Mouse (Mus musculus) neural tube, embryonic 12.5 days (tissue): Measurements from ENCODE around the gene Dthd1. TPM values are rescaled to one million over a fixed set of nuclear protein-coding genes. Genes with fewer than 3 reads are reported as not detected.
A peak's percentile ranks its signal among the peaks of the same experiment; 100 is the strongest.

Source experiments
- ATAC-seq: fragments of 200-750 bp; cut with Nextera tagmentation; 2 replicates; pipeline ENCODE4 v1.8.0; 2017; ENCODE audit warnings: low read depth, mild to moderate bottlenecking, moderate TSS enrichment, moderate library complexity; ENCODE audit not compliant: low FRiP score
- H3K27ac ChIP-seq: fragments of 300-500 bp; sonication (generic); 2 replicates; pipeline ENCODE4 v1.5.1; 2016
- H3K27me3 ChIP-seq: fragments of 300-500 bp; sonication (generic); replicated peaks from 2 replicates; pipeline ENCODE4 v1.6.1; 2016; ENCODE audit warnings: mild to moderate bottlenecking
- H3K36me3 ChIP-seq: fragments of 300-500 bp; sonication (generic); 2 replicates; pipeline ENCODE4 v1.6.1; 2016; ENCODE audit warnings: mild to moderate bottlenecking
- H3K4me1 ChIP-seq: fragments of 300-500 bp; sonication (generic); 2 replicates; pipeline ENCODE4 v1.6.1; 2016
- H3K4me2 ChIP-seq: fragments of 300-500 bp; sonication (generic); replicated peaks from 2 replicates; pipeline ENCODE4 v1.6.1; 2016; ENCODE audit warnings: mild to moderate bottlenecking
- H3K4me3 ChIP-seq: fragments of 300-500 bp; sonication (generic); 2 replicates; pipeline ENCODE4 v1.5.1; 2016
- H3K9ac ChIP-seq: fragments of 300-500 bp; sonication (generic); 2 replicates; pipeline ENCODE4 v1.6.1; 2016; ENCODE audit warnings: mild to moderate bottlenecking
- H3K9me3 ChIP-seq: fragments of 300-500 bp; sonication (generic); 2 replicates; pipeline ENCODE4 v1.6.1; 2016; ENCODE audit warnings: mild to moderate bottlenecking
- WGBS: fragments of 180-500 bp; shearing (Covaris S2); methylation state at CpG from one replicate; pipeline ENCODE4 v1.1.7; 2016; 5-methylcytosine and 5-hydroxymethylcytosine counted together
- polyA plus RNA-seq: library from polyadenylated mRNA; unstranded; fragments of >200 nt; fragmentation: Nextera tagmentation; extraction: Ambion mirVana; gene quantifications from 2 replicates; pipeline ENCODE4 v1.2.1, GENCODE M21; 2016

Dthd1 gene
- polyA plus RNA-seq = not detected in 2 replicates

DNA sequence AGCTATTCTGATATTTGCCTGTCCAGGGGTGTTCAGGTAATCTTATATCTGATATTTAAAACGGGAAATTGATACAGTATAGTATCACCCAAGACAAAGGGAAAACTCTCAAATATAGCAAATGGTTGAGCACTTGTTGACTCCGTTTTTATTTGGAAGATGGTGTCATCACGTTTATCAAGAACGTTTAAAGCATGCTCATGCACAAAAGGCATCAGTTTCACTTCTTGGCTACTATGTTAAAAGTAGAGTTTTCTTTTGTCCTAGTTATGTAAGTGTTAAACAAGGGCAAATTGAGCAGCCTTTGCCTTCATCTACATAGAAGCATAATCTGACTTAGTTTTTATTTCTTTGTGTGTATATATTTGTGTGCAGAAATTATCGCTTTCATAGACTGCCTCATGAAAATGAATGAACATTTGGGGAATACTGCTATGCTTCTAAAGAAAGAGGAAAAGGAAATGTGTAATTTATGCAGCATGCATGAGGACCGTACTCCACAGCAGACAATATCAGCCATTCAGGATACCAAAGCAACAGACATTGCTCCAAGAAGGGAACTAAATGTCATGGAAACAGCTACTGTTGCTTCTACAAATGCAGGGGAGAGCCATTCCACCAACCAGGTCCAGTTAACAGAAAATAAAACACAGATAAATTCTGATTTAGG lies at the start of gene Dthd1:
Gene Dthd1 (plus strand): TSS at position 422 of the 670 bp plus-strand sequence.
- H3K9ac ChIP-seq = no peak within 1 kb of the TSS
- ATAC-seq = peak; percentile 82
- 69% methylated on average over 6 of the region's 6 CpGs for WGBS
- no peaks in the 10 kb centered on the region for H3K4me1 ChIP-seq
- no peaks in the 10 kb centered on the region; the same call in 1 of the 2 replicates for H3K9me3 ChIP-seq
- H3K27me3 ChIP-seq = no peaks in the 10 kb centered on the region
- no peak within 1 kb of the TSS for H3K27ac ChIP-seq
- H3K4me3 ChIP-seq = no peak within 1 kb of the TSS
- no peaks in the 10 kb centered on the region for H3K36me3 ChIP-seq
- no peak within 1 kb of the TSS for H3K4me2 ChIP-seq

DNA sequence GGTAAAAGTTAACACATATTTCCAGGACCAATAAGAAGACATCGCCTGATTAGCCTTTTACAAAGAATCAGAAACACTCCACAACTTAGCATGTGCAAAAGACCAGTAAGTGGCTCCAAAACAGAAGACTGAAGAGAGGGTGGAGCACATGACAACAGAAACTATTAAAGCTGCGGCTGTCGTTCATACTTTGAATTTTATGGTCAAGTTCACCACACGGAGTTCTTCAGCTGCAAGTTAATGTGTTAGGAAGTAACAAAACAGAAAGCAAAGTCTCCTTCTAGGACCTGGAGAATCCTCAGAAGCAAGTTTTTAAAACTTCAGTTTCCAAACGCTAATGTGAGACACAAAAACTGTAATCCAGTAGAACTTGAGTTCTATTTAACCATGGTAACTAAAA lies 49.5 kb upstream of the Dthd1 start:
- H3K9ac ChIP-seq = no peak overlapping the region
- H3K4me3 ChIP-seq = no peak overlapping the region
- ATAC-seq = no peak
- H3K27ac ChIP-seq = no peak overlapping the region
- H3K4me2 ChIP-seq = no peak overlapping the region
- no peaks in the 10 kb centered on the region for H3K9me3 ChIP-seq
- H3K36me3 ChIP-seq = no peaks in the 10 kb centered on the region
- no peaks in the 10 kb centered on the region for H3K4me1 ChIP-seq
- 71% methylated on average over 5 of the region's 5 CpGs for WGBS
- H3K27me3 ChIP-seq = no peaks in the 10 kb centered on the region; the same call in 1 of the 2 replicates

DNA sequence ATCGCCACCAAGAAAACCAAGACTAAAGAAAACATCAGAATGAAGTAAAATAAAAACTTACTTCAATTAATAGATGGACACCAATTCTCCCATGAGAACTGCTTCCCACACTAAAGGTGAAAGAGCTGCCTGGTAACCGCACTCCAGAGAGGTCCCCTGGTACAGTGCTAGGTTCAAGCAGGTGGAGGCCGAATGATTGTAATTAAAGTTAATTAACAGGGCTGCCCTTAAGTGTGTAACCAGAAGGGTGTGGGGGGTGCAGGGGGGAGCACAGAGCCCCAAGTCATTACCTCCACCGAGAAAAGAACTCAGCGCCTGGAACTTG lies 48.2 kb upstream of the Dthd1 start:
- no peaks in the 10 kb centered on the region for H3K9me3 ChIP-seq
- WGBS = 21% methylated on average over 5 of the region's 5 CpGs
- peak; percentile 67 for ATAC-seq
- H3K36me3 ChIP-seq = no peaks in the 10 kb centered on the region
- H3K27ac ChIP-seq = no peak overlapping the region
- H3K4me1 ChIP-seq = no peaks in the 10 kb centered on the region
- H3K9ac ChIP-seq = peak overlapping the region; percentile 57; the same call in 1 of the 2 replicates
- peak overlapping the region; percentile 78 for H3K4me3 ChIP-seq
- H3K4me2 ChIP-seq = peak overlapping the region; percentile 90
- no peaks in the 10 kb centered on the region; the same call in 1 of the 2 replicates for H3K27me3 ChIP-seq

DNA sequence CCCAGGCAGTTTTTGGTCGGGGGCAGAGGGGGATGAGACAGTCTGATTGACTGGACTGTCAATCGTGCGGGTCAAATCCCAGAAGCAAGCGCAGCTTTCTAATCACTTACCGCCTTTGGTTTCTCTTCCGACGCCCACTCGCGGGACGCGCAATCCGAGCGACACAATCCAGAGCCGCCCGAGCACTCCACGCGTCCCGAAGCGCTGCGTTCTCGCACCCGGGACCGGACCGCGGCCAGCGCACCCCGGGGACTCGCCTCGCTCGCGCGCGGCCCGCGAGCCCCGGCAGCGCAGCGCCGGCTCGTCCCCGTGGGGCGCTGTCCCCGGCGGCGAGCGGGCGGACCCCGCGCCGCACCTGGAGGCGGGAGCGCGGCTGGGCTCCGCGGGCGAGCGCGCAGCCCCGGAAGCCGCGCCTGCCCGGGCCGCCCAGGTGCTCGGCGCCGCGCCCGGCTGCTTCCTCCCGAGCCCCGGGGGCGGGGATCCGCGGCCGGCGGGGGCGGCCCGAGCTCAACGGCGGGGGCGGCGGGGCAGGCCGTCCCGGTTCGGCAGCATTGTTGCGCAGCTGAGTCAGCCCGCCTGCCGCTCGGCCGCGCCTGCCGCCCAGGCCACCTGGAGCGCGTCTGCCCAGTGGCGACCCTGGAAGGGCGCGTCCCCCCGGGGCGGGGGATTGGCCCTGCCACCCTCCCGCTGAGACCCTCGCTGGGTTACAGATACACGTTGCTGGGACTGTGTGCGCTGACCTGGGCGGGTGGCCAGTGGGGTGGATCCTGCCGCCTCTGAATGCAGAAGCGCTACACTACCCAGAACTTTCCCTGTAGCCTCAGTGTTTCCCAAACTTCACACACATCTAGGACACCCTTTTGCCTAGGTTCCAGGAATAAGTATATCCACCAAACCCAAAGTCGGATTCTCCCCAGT lies 47.6 kb upstream of the Dthd1 start, which contains the start of gene Arap2:
Gene Arap2 (minus strand): TSS at position 376 of the 918 bp plus-strand sequence.
- Histone ChIP-seq H3K4me1 (no peaks in the 10 kb centered on the region), H3K27ac (no peak within 1 kb of the TSS), H3K9me3 (no peaks in the 10 kb centered on the region), H3K4me3 (peak within 1 kb of the TSS; percentile 78), H3K4me2 (peak within 1 kb of the TSS; percentile 90), H3K9ac (peak within 1 kb of the TSS; percentile 57), H3K27me3 (no peaks in the 10 kb centered on the region; the same call in 1 of the 2 replicates), H3K36me3 (no peaks in the 10 kb centered on the region)
- WGBS = under 1% methylated on average over 99 of the region's 106 CpGs
- ATAC-seq = peak; percentile 82

- ATAC-seq = no peak
- H3K4me2 ChIP-seq = no peak overlapping the region
- 92% methylated on average over 11 of the region's 11 CpGs for WGBS
Measured at GRCm38 (mm10) chr5:62771775-62772599, 41.6 kb upstream of the Dthd1 start.

GRCm38 (mm10) chr5:62777804-62778203 lies 35.8 kb upstream of the Dthd1 start:
- WGBS = 92% methylated on average over 8 of the region's 8 CpGs
- no peak overlapping the region for H3K4me3 ChIP-seq
- H3K4me2 ChIP-seq = no peak overlapping the region
- no peak overlapping the region for H3K27ac ChIP-seq
- no peak overlapping the region for H3K9ac ChIP-seq
- H3K27me3 ChIP-seq = no peaks in the 10 kb centered on the region
- ATAC-seq = no peak
- H3K36me3 ChIP-seq = no peaks in the 10 kb centered on the region
- no peaks in the 10 kb centered on the region for H3K9me3 ChIP-seq
- H3K4me1 ChIP-seq = no peaks in the 10 kb centered on the region

More at GRCm38 (mm10) chr5:62771775-62772599, 41.6 kb upstream of the Dthd1 start:
- H3K27ac ChIP-seq = no peak overlapping the region
- H3K4me1 ChIP-seq = no peaks in the 10 kb centered on the region
- no peak overlapping the region for H3K9ac ChIP-seq
- H3K9me3 ChIP-seq = no peaks in the 10 kb centered on the region
- H3K36me3 ChIP-seq = no peaks in the 10 kb centered on the region
- no peaks in the 10 kb centered on the region for H3K27me3 ChIP-seq
- no peak overlapping the region for H3K4me3 ChIP-seq

GRCm38 (mm10) chr5:62778682-62779081 lies 34.9 kb upstream of the Dthd1 start:
- Histone ChIP-seq H3K27me3 (no peaks in the 10 kb centered on the region), H3K4me2 (no peak overlapping the region), H3K36me3 (no peaks in the 10 kb centered on the region), H3K4me3 (no peak overlapping the region), H3K4me1 (no peaks in the 10 kb centered on the region), H3K27ac (no peak overlapping the region), H3K9ac (no peak overlapping the region), H3K9me3 (no peaks in the 10 kb centered on the region)
- no peak for ATAC-seq
- WGBS = 80% methylated on average over 5 of the region's 5 CpGs

DNA sequence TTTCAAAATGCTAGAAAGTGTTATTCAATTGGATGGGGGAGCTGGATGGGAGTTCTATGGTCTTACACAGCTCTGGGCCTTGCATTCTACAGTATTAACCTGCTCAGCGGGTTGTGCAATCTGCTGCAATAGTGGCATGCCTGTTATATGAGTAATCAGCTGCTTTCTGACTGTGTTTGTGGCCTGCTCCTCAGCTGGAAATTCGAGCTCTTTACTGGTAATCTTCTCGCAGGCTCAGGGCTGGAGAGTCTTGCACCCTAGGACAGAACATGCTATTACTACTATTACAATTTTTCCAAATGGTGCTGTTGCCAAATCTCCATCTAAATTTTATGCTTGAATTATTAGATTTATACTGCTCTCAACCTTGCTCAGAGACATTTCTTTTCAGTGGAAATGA lies 26.8 kb upstream of the Dthd1 start:
- H3K36me3 ChIP-seq = no peaks in the 10 kb centered on the region
- no peak overlapping the region for H3K27ac ChIP-seq
- H3K9me3 ChIP-seq = no peaks in the 10 kb centered on the region
- no peaks in the 10 kb centered on the region for H3K27me3 ChIP-seq
- ATAC-seq = no peak
- H3K4me3 ChIP-seq = no peak overlapping the region
- no peaks in the 10 kb centered on the region for H3K4me1 ChIP-seq
- H3K4me2 ChIP-seq = no peak overlapping the region
- no peak overlapping the region for H3K9ac ChIP-seq
- WGBS = 82% methylated on average over 3 of the region's 3 CpGs

DNA sequence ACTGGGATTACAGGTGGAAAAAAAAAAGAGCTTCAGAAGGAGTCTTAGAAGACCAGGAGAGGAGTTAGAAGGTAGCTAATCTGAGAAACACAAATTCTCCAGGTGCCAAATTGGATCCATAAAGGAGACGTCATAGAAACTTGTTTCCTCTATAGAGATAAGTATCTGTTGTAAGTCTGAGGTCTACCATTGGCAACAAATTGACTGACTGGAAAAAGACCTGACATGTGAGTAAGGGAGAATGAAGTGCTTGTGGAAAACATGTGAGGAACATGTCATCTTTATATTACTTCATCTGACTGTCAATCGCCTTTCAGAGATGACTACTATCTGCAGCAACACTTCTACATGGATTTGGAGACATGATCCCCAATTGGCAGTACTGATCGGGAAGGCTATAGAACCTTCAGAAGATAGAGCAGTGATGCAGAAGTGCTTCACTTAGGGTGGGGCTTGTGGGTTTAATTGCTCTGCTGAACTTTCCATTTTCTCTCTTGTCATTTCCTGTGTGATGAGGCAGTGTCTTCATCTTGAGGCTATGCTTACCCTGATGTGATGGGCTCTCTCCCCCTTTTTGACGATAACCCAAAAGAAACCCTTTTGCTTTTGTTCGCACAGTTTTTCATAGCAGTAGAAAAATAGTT lies 22.6 kb upstream of the Dthd1 start:
- 96% methylated on average over 5 of the region's 5 CpGs for WGBS
- ATAC-seq = no peak

GRCm38 (mm10) chr5:62792776-62793175 lies 20.8 kb upstream of the Dthd1 start:
- no peak overlapping the region for H3K4me3 ChIP-seq
- no peak overlapping the region for H3K4me2 ChIP-seq
- ATAC-seq = no peak
- H3K4me1 ChIP-seq = no peaks in the 10 kb centered on the region
- no peak overlapping the region for H3K27ac ChIP-seq
- no peaks in the 10 kb centered on the region for H3K27me3 ChIP-seq
- no peak overlapping the region for H3K9ac ChIP-seq
- no peaks in the 10 kb centered on the region for H3K9me3 ChIP-seq
- 88% methylated on average over 1 of the region's 1 CpGs for WGBS
- H3K36me3 ChIP-seq = no peaks in the 10 kb centered on the region

More for the DNA sequence above, 22.6 kb upstream of the Dthd1 start:
- H3K27ac ChIP-seq = no peak overlapping the region
- H3K9me3 ChIP-seq = no peaks in the 10 kb centered on the region
- H3K4me3 ChIP-seq = no peak overlapping the region
- H3K9ac ChIP-seq = no peak overlapping the region
- H3K4me2 ChIP-seq = no peak overlapping the region
- H3K27me3 ChIP-seq = no peaks in the 10 kb centered on the region
- no peaks in the 10 kb centered on the region for H3K36me3 ChIP-seq
- H3K4me1 ChIP-seq = no peaks in the 10 kb centered on the region

DNA sequence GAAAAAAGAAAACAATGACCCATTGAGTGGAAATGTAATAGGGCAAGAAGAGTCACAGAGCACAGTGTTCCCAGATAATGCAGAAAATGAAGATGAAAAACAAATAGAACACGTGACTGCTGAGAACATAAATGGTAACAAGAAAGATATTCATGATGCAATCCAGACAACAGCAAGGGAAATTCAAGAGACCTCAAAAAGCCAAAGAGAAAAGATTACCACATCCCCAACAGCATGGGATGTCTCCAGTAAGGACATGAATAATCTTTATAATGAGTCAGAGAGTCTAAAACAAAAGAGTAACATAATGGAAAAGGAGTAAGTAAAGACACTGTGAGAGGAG lies 420 bp downstream of the Dthd1 start:
- WGBS = 25% methylated on average over 1 of the region's 1 CpGs
- no peaks in the 10 kb centered on the region for H3K9me3 ChIP-seq
- H3K4me3 ChIP-seq = no peak overlapping the region
- H3K9ac ChIP-seq = no peak overlapping the region
- ATAC-seq = peak; percentile 60
- no peak overlapping the region for H3K4me2 ChIP-seq
- no peaks in the 10 kb centered on the region for H3K36me3 ChIP-seq
- no peak overlapping the region for H3K27ac ChIP-seq
- H3K4me1 ChIP-seq = no peaks in the 10 kb centered on the region
- H3K27me3 ChIP-seq = no peaks in the 10 kb centered on the region
